Mouse (Mus musculus): ENCODE results near the gene Esr2. TPM values are rescaled to one million over a fixed set of nuclear protein-coding genes. Genes with fewer than 3 reads are reported as not detected.

Gene Esr2
- total and polyA plus RNA-seq, 2 experiments from 2014 or later: 0.20 to 0.44 TPM

DNA sequence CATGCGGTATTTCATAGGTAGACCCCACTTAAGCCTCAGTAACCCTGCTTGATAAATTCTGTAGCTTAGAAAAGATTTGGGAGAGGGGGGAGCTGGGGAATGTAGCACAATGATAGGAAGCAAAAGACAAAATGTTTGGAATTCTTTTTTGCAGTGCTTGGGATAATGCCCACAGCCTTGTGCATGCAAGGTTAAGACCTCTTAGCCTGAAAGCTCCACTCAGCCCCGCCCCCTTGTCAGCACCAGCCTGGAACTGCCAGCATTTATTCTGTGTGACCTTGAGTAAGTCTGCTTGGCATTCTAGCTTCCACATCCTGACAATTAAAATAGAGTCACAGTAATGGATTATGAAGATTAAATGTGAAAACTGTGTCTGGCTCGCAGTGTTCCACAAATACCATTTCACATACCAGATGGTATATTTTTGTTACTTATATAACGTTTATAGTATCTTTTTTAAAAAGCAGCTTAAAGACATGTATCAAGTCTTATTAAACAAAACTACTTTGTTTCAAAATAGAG, 59.4 kb downstream of the Esr2 start:
- TF ChIP-seq CTCF (IDR thresholded peaks at IDR 0.05): no peak
- no peak overlapping the region for H3K9ac ChIP-seq (replicated peaks; ENCODE audit: low read length, poor library complexity, severe bottlenecking)
- H3K36me3 ChIP-seq (ENCODE audit: insufficient read depth, low read length): no peaks in the 10 kb centered on the region
- no peaks in the 10 kb centered on the region for H3K4me1 ChIP-seq (ENCODE audit: insufficient read depth, low read length)
- no peak overlapping the region for H3K27ac ChIP-seq (ENCODE audit: low read depth, low read length)
- no peaks in the 10 kb centered on the region for H3K9me3 ChIP-seq (ENCODE audit: low read length)
- no peak for DNase-seq (ENCODE audit: low spot score)
- H3K4me3 ChIP-seq (ENCODE audit: low read depth, low read length): no peak overlapping the region
- no peak overlapping the region for H3K4me2 ChIP-seq (ENCODE audit: low read depth, low read length, poor library complexity, severe bottlenecking)
- WGBS: 42% methylated on average over 4 of the region's 4 CpGs
- no peaks in the 10 kb centered on the region for H3K27me3 ChIP-seq (ENCODE audit: insufficient read depth, low read length)
- no peak for ATAC-seq (ENCODE audit: low FRiP score)

DNA sequence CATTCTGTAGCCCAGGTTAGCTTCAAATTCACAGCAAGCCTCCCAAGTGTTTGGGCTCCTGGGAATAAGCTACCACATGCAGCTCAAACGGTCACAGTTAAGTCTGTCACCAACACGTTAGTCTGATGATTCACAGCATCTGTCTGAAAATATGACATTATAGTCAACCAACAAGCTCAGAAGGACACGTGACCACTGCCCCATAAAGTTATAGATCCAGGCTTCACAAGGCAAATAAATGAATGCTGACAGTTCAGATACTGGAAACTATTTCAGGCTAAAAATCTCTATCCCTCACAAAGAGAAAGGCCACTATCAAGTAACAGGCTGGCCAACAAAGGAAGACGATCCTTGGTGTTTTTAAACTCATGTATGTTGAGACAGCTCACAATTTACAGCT, 60.5 kb downstream of the Esr2 start:
- Histone ChIP-seq H3K4me1 (ENCODE audit: insufficient read depth, low read length) (no peaks in the 10 kb centered on the region), H3K9ac (replicated peaks; ENCODE audit: low read length, poor library complexity, severe bottlenecking) (no peak overlapping the region), H3K36me3 (ENCODE audit: insufficient read depth, low read length) (no peaks in the 10 kb centered on the region), H3K9me3 (ENCODE audit: low read length) (no peaks in the 10 kb centered on the region), H3K27me3 (ENCODE audit: insufficient read depth, low read length) (no peaks in the 10 kb centered on the region), H3K27ac (ENCODE audit: low read depth, low read length) (no peak overlapping the region), H3K4me3 (ENCODE audit: low read depth, low read length) (no peak overlapping the region), H3K4me2 (ENCODE audit: low read depth, low read length, poor library complexity, severe bottlenecking) (no peak overlapping the region)
- DNase-seq (ENCODE audit: low spot score): no peak
- no peak for ATAC-seq (ENCODE audit: low FRiP score)
- TF ChIP-seq CTCF (IDR thresholded peaks at IDR 0.05): no peak
- 80% methylated on average over 4 of the region's 4 CpGs for WGBS

DNA sequence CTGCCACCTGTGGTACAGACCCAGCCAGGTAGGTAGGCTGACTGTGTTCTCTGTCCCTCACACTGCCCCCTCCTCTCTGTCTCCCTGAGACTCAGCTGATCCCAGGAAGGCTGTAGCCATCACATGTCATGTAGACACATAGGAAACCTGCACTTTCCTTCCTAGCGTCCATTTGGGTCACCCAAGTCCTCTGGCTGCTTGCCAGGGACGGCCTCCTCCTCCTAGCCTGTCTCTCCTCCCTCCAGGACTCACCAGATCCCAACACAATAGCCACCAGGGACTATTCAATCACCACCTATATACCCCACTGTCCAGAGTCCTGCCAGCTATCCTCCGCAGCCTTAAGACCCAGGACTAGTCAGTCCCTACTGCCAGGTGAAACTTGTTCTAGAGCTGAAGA, 66.0 kb downstream of the Esr2 start:
- DNase-seq (ENCODE audit: low spot score) (no peak), ATAC-seq (ENCODE audit: low FRiP score) (no peak)
- no peak for TF ChIP-seq CTCF (IDR thresholded peaks at IDR 0.05)
- Histone ChIP-seq H3K27me3 (ENCODE audit: insufficient read depth, low read length) (no peaks in the 10 kb centered on the region), H3K9me3 (ENCODE audit: low read length) (no peaks in the 10 kb centered on the region), H3K36me3 (ENCODE audit: insufficient read depth, low read length) (peaks cover 30% of the 10 kb centered on the region), H3K27ac (ENCODE audit: low read depth, low read length) (no peak overlapping the region), H3K4me3 (ENCODE audit: low read depth, low read length) (no peak overlapping the region), H3K4me1 (ENCODE audit: insufficient read depth, low read length) (no peaks in the 10 kb centered on the region), H3K9ac (replicated peaks; ENCODE audit: low read length, poor library complexity, severe bottlenecking) (no peak overlapping the region), H3K4me2 (ENCODE audit: low read depth, low read length, poor library complexity, severe bottlenecking) (no peak overlapping the region)
- 87% methylated on average over 3 of the region's 3 CpGs for WGBS

DNA sequence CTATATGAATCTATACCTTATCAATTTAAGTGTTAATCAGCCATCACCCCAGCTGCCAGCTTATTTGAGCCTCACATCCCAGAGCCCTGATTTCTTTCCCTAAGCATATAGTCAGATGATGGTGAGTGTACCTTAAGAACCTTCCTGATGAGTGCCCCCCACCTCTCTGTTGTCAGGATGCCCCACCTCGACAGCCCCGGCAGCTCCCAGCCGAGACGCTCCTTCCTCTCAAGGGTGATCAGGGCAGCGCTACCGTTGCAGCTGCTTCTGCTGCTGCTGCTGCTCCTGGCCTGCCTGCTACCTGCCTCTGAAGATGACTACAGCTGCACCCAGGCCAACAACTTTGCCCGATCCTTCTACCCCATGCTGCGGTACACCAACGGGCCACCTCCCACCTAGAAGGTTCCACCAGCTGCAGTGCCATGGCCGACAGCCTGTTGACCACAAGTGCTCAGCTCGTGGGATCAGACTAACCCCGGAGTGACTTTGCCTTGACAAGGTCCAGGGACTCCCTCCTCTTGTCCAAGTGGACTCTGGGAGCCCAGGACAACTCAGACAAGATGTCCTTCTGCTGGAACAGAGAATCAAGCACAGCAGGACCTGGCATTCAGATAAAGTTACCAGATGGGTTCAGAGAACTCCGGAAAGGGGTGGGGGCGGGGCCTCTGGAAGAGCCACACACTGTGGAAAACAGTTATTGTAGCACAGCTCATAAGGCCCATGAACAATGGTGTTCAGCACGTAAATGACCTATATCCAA, 67.2 kb downstream of the Esr2 start:
- ATAC-seq (ENCODE audit: low FRiP score): no peak
- H3K9ac ChIP-seq (replicated peaks; ENCODE audit: low read length, poor library complexity, severe bottlenecking): no peak overlapping the region
- H3K4me1 ChIP-seq (ENCODE audit: insufficient read depth, low read length): no peaks in the 10 kb centered on the region
- peak; percentile 57 for DNase-seq (ENCODE audit: low spot score)
- 94% methylated on average over 15 of the region's 15 CpGs for whole genome bisulfite sequencing
- no peak overlapping the region for H3K4me3 ChIP-seq (ENCODE audit: low read depth, low read length)
- H3K4me2 ChIP-seq (ENCODE audit: low read depth, low read length, poor library complexity, severe bottlenecking): no peak overlapping the region
- peaks cover 41% of the 10 kb centered on the region for H3K36me3 ChIP-seq (ENCODE audit: insufficient read depth, low read length)
- no peaks in the 10 kb centered on the region for H3K27me3 ChIP-seq (ENCODE audit: insufficient read depth, low read length)
- no peak overlapping the region for H3K27ac ChIP-seq (ENCODE audit: low read depth, low read length)
- H3K9me3 ChIP-seq (ENCODE audit: low read length): no peaks in the 10 kb centered on the region
- no peak for TF ChIP-seq CTCF (IDR thresholded peaks at IDR 0.05)

DNA sequence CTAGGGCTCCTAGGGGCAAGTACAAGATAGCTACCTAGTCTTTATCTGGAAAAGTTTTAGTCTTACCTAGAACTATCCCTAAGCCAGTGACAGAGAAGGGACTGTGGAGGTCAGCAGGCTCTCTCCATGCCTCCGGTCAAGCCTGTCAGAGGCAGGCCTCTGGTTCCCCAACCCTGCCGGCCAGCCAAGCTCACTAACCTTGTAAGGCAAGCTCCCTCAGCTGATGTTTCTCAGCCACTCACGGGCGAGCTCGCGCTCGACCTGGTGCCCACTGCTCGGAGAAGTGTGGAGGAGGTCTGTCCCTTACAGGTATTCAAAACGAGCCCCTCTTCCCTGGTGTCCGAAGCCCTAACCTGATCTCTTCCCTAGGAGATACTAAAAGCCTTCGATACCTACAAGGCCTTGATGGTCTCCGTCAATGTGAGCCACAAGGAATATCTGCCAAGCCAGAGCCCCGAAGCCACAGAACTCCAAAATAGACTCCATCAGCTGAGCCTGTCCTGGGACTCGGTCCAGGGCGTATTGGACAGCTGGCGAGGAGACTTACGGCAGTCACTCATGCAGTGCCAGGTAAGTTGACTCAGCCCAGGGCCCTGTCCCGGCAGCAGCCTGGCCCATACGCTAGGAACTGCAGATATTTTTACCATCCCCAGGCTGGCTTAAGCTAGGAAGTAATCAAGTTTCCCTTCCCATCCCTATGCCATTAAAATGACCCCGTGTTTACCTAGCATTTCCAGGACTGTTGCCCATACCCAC, 72.3 kb downstream of the Esr2 start:
- H3K4me2 ChIP-seq (ENCODE audit: low read depth, low read length, poor library complexity, severe bottlenecking): no peak overlapping the region

DNA sequence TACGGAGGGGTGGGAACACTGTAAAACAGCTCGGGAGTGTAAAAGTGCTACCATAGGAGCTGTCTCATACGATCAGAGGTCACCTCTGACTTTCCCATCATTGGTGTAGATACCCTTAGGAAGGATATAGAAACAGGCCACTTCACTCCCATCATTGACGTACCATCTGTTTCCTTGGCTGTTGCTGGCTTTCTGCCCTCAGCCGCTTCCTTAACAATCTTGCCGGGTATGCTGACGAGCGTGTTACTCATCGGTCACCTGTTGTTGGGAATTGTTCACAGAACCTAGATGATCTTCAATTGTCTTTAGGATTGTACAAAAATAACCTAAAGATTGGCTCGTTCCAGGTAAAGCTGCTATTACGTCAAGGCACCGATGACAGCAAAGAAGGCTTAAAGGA, 74.4 kb downstream of the Esr2 start:
- no peak overlapping the region for H3K9ac ChIP-seq (replicated peaks; ENCODE audit: low read length, poor library complexity, severe bottlenecking)
- DNase-seq (ENCODE audit: low spot score): peak; percentile 26
- 92% methylated on average over 12 of the region's 12 CpGs for WGBS

More for the DNA sequence above, 72.3 kb downstream of the Esr2 start:
- WGBS: 96% methylated on average over 20 of the region's 20 CpGs
- Histone ChIP-seq H3K36me3 (ENCODE audit: insufficient read depth, low read length) (peaks cover 82% of the 10 kb centered on the region), H3K9me3 (ENCODE audit: low read length) (no peaks in the 10 kb centered on the region), H3K27me3 (ENCODE audit: insufficient read depth, low read length) (no peaks in the 10 kb centered on the region), H3K4me1 (ENCODE audit: insufficient read depth, low read length) (no peaks in the 10 kb centered on the region), H3K27ac (ENCODE audit: low read depth, low read length) (no peak overlapping the region), H3K4me3 (ENCODE audit: low read depth, low read length) (no peak overlapping the region), H3K9ac (replicated peaks; ENCODE audit: low read length, poor library complexity, severe bottlenecking) (no peak overlapping the region)
- TF ChIP-seq CTCF (IDR thresholded peaks at IDR 0.05): no peak
- ATAC-seq (ENCODE audit: low FRiP score) (no peak), DNase-seq (ENCODE audit: low spot score) (no peak)

More for the DNA sequence above, 74.4 kb downstream of the Esr2 start:
- Histone ChIP-seq H3K27me3 (ENCODE audit: insufficient read depth, low read length) (no peaks in the 10 kb centered on the region), H3K4me3 (ENCODE audit: low read depth, low read length) (no peak overlapping the region), H3K9me3 (ENCODE audit: low read length) (no peaks in the 10 kb centered on the region), H3K36me3 (ENCODE audit: insufficient read depth, low read length) (peaks cover 87% of the 10 kb centered on the region), H3K4me2 (ENCODE audit: low read depth, low read length, poor library complexity, severe bottlenecking) (no peak overlapping the region), H3K4me1 (ENCODE audit: insufficient read depth, low read length) (no peaks in the 10 kb centered on the region), H3K27ac (ENCODE audit: low read depth, low read length) (no peak overlapping the region)
- TF ChIP-seq CTCF (IDR thresholded peaks at IDR 0.05): no peak
- no peak for ATAC-seq (ENCODE audit: low FRiP score)
